Mouse (Mus musculus) left cerebral cortex, postnatal 4 days (tissue): Measurements from ENCODE around the gene Cfl1. TPM values are rescaled to one million over a fixed set of nuclear protein-coding genes. Genes with fewer than 3 reads are reported as not detected.
A peak's percentile ranks its signal among the peaks of the same experiment; 100 is the strongest.

Experiments
- DNase-seq: peaks from one replicate; pipeline ENCODE4 v3.0.0-alpha.2; 2022
- intact Hi-C: fragments of 180-260 bp; cut with DNase I; formaldehyde crosslinking; loops from one replicate; pipeline ENCODE4 v1.15.1; 2025
- total RNA-seq, 2 experiments: library from RNA; stranded (reverse); gene quantifications; 2 replicates each; pipeline ENCODE4 v1.2.3; 2021

Cfl1 gene
- 1,000 to 10,000 TPM; 2,142 to 2,227 TPM for total RNA-seq

DNA sequence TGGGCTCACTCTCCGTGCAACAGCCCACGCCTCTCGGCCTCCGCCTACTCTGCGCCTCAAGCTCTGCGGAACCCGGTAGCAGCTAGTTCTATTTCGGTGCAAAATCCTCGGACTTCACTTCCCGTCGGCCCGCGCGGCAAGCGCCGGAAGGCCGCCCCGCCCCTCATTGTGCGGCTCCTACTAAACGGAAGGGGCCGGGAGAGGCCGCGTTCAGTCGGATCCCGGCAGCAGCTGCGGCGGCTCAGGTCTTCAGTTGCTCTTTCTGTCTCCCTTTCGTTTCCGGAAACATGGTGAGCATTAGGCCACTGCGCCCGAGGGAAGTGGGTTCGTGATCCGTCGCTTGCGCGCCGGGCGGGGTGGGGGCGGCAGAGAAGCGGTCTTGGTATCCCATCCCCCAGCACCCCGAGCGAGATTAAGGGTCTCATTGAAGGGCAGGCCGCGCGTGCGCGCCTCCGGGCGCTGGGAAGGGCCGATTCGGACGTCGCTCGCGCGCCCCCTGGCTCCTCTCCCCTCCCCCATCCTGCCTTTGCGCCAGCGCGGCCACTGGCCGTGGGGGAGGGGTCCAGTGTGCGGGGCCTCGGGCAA is at the start of gene Cfl1:
TSS of gene Cfl1 (plus strand) at position 143 of the 585 bp plus-strand sequence.
- peak; percentile 95 for DNase-seq
- intact Hi-C loops, result no loop called here

GRCm38 (mm10) chr19:5444371-5444908 is 45.8 kb upstream of the Cfl1 start:
- intact Hi-C loops, result no loop called here
- DNase-seq, result no peak

- DNase-seq, result no peak
- intact Hi-C loops, result no loop called here
These were observed 45.3 kb upstream of the Cfl1 start for GRCm38 (mm10) chr19:5444954-5445353.

- no peak for DNase-seq
- intact Hi-C loops, result no loop called here
These were observed 44.5 kb upstream of the Cfl1 start for GRCm38 (mm10) chr19:5445747-5446146.

GRCm38 (mm10) chr19:5447515-5448353 is 42.5 kb upstream of the Cfl1 start, which contains the start of gene Fosl1:
Gene Fosl1, plus strand, starts transcription at chr19:5447547.
- intact Hi-C loops, result no loop called here
- DNase-seq, result peak; percentile 60

- intact Hi-C loops, result no loop called here
- no peak for DNase-seq
These were observed 41.7 kb upstream of the Cfl1 start for GRCm38 (mm10) chr19:5448354-5449150.

- DNase-seq, result no peak
- intact Hi-C loops, result no loop called here
These were observed 40.6 kb upstream of the Cfl1 start for GRCm38 (mm10) chr19:5449673-5450072.

- no peak for DNase-seq
These were observed 38.5 kb upstream of the Cfl1 start for GRCm38 (mm10) chr19:5451766-5452165.

DNA sequence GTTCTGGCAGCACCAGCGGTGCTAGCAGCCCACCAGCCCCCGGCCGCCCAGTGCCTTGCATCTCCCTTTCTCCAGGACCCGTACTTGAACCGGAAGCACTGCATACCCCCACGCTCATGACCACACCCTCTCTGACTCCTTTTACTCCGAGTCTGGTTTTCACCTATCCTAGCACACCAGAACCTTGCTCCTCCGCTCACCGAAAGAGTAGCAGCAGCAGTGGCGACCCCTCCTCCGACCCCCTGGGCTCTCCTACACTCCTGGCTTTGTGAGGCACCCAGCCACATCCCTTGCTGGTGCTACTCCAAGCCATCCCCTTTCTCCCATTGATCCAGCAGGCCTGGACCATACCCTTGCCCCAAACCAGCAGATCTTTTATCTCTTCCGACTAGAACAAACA is 35.2 kb upstream of the Cfl1 start:
- no peak for DNase-seq
- intact Hi-C loops, result no loop called here

More at GRCm38 (mm10) chr19:5451766-5452165, 38.5 kb upstream of the Cfl1 start:
- intact Hi-C loops, result no loop called here

DNA sequence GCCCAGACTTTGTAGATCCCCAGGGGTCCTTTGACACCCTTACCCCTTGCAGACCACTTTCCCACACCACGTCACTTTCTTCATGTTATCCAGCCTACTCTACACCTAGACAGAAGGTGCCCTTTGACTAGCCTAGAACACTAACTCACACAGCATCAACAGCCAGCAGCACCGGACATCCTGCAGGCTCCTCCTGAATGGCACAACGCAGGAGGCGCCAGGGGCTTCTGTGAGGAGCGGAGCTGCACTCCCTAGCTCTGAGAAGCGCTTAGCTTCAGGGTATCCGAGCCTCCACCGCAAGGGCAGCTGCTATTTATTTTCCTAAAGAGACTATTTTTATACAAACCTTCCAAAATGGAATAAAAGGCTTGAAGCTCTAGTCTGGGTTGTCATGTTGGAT is 34.7 kb upstream of the Cfl1 start:
- DNase-seq, result no peak
- intact Hi-C loops, result no loop called here

DNA sequence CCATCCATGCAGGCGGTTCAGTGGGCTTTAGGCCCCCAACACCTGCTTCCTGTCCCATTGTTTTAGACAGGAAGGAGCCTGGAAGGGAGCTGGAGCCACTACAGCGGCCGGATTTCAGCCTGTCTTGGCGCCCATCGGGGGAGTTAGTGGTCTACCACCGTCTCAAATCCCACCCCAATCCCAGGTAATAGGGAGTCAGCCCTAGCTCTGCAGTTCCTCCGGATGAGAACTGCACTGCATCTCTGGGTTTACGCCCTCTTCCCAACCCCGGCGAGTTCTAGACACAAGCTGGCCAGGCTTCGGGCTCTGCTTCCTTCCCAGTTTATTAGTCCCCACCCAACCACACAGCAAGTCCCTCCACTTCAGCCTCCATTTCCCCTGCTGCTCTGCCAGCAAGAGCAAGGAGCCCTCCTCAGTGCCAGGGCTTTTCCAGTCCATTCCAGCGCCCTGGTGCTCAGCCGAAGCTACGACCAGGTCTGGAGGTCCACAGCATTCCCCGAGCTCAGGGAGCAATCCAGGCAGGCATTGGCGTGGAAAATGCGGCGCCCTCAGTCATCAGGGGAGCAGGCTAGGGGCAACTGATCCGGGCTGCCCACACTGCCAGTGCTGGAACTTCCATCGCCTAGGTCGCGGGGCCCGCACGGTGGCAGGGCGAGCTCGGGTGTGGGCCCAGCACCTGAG is 33.9 kb upstream of the Cfl1 start:
- intact Hi-C loops, result no loop called here
- DNase-seq, result no peak

- intact Hi-C loops, result no loop called here
These were observed 33.1 kb upstream of the Cfl1 start for GRCm38 (mm10) chr19:5456922-5457745.

DNA sequence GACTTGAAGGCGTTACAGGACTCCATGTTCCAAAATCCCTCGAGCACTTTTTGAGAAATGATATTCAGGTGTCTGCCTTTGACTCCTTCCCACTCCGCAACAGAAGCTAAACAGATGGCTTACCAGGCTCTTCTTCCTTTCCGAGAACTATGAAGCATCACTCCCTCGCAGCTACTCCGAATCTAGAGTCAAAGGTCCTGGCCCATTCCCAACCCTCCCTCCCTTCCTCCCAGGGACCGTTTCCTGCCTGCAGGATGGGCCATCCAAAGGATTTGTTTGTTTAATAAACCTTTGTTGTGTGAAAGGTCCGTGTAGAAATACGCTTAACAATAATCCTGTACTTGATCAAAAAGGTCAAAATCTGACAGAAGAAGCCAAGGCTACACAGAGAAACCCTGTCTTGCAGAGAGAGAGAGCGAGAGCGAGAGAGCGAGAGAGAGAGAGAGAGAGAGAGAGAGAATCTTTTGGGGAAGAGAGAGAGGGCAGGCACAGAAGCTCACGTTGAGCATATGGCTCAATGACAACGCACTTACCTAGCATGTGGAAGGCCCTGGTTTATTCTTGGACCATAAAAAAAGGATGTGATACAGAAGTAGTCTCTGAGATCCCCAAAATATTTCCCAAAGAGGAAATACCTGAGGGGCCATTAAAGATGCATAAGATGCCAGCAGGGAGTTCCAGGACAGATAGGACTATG is 32.4 kb upstream of the Cfl1 start, which contains the start of gene Ccdc85b:
TSS of gene Ccdc85b (minus strand) at position 149 of the 697 bp plus-strand sequence.
- peak; percentile 32 for DNase-seq
- intact Hi-C loops, result no loop called here

More at GRCm38 (mm10) chr19:5456922-5457745, 33.1 kb upstream of the Cfl1 start:
- DNase-seq, result peak; percentile 97

DNA sequence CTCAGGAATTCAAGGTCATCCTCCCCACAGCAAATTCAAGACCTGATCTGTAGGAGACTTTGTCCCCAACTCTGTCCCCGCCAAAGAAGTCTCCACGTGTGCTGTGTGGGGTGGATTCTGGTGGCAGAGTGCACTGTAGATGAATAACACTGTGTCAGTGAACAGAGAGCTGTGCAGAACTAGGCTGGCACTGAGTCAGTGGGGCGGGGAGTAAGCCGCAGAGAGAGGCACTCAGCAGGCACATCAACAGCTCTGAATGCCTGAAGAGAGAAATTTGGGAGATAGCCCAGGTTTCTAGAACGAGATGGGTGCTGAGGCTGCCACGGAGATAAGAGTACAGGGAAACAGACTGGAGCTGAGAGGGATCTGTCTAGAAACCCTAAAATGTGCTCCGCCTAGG is 31.2 kb upstream of the Cfl1 start:
- intact Hi-C loops, result no loop called here
- DNase-seq, result no peak

DNA sequence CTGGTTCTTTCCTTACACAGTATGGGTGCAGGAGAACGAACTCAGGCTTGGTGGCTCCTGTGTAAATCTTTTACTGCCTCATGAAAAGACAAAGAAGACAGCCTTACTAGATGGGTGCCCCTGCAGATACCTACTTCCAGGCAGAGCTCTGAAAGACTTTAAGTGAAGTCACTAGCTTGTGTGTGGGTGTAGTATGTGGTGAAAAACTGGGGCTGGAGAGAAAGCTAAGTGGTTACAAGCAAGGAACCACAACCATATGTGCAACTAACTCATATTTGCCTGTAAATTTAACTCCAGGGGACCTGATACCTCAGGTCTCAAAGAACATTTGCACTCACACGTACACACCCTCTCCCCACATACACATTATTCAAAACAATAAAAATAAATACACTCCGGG is 30.4 kb upstream of the Cfl1 start:
- DNase-seq, result no peak
- intact Hi-C loops, result no loop called here

GRCm38 (mm10) chr19:5460465-5460911 is 29.8 kb upstream of the Cfl1 start, which contains the start of gene Fibp:
Gene Fibp, plus strand, starts transcription at chr19:5460615.
- intact Hi-C loops, result no loop called here
- peak; percentile 87 for DNase-seq

DNA sequence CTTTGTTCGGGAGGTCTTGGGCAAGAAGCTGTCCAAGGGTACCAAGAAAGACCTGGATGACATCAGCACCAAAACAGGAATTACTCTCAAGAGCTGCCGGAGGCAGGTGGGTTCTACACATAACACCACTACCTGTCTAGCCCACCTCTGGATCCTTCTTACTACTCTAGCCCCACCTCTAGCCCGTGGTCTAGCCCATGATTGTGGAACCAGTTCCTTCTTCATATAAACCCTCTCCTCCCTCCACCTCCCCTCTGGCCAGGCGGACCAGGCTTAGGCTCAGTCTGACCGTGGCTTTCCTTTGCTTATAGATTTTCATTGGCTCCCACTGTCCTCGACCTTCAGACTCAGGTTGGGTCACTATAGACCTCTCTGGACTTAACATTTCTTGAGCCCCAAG is 28.8 kb upstream of the Cfl1 start:
- no peak for DNase-seq
- intact Hi-C loops, result no loop called here

- intact Hi-C loops, result no loop called here
- no peak for DNase-seq
These were observed 27.0 kb upstream of the Cfl1 start for GRCm38 (mm10) chr19:5463212-5463611.
